Mouse (Mus musculus): ENCODE data around the gene St3gal5. TPM values are rescaled to one million over a fixed set of nuclear protein-coding genes. Genes with fewer than 3 reads are reported as not detected.
A peak's percentile ranks its signal among the peaks of the same experiment; 100 is the strongest.

The St3gal5 gene
- polyA plus RNA-seq, 1 experiment from 2014 or later, result 29.6 TPM

DNA sequence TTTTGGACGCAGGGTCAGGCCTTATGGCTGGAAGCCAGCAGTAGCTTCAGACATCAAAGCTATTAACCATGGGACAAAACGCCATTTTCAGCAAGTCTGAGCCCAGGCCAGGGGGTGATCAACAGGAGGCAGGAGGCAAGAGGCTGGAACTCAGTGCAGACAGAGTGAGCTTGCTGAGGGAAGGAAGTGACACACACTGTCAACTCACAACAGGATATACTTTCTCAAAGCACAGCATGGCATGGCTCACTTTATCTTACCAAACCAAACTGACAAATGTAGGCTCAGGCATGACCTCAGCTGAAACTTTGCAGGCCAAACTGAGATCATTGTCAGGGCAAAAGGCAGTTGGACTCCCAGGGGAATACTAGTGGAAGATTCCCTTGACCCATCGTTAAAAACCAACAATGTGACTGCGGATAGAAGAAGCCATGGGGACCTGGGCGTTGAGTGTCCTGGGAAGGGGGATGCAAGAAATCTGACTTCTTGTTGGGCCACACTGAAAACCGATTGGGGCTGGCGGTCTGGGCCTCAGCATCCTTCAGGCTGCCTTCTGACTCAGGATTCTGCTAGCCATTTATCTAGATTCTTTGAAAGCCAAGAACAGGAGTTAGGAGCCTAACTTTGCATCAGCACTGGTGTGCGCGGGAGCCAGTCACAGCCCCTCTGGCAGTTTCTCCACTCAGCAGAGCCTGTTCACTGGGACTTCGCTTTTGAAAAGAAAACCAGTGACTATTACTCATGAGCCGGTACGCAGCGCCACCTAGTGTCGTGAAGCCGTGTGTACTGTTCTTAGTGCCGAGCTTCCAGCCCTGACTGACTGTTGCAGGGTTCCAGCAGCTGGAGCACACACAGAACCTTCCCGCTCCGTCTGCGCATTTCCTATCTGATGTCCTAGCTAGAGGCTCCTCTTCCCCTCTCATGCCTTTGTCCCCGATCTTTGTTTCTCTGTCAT, 67.2 kb downstream of the St3gal5 start:
- Histone ChIP-seq H3K9me3 (no peaks in the 10 kb centered on the region), H3K4me1 (replicated peaks) (no peaks in the 10 kb centered on the region; the same call in 1 of the 2 replicates), H3K36me3 (no peaks in the 10 kb centered on the region), H3K27ac (no peak overlapping the region), H3K4me2 (no peak overlapping the region; the same call in 1 of the 2 replicates), H3K9ac (replicated peaks) (no peak overlapping the region), H3K4me3 (replicated peaks) (no peak overlapping the region), H3K27me3 (no peaks in the 10 kb centered on the region)
- peak; percentile 67; the same call in 1 of the 2 replicates for ATAC-seq (ENCODE audit: insufficient number of reproducible peaks, insufficient read depth, low FRiP score, low TSS enrichment, low read depth)
- 24% methylated on average over 20 of the region's 20 CpGs for WGBS

DNA sequence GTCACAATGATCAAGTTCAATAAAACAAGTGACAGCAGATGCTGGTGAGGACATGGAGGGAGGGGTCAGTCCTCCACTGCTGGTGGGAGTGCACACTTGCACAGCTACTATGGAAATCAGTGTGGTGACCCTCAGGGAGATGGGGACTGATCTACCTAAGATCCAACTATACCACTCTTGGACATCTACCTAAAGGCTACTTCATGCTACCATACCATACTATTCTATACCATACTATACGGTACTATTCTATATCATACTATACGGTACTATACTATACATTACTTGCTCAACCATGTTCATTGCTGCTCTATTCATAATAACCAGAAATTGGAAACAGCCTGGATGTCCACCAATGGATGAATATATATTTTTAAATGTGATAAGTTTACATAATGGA, 68.5 kb downstream of the St3gal5 start:
- H3K36me3 ChIP-seq, result no peaks in the 10 kb centered on the region
- ATAC-seq (ENCODE audit: insufficient number of reproducible peaks, insufficient read depth, low FRiP score, low TSS enrichment, low read depth), result no peak
- no peaks in the 10 kb centered on the region for H3K9me3 ChIP-seq
- no peak overlapping the region for H3K4me3 ChIP-seq (replicated peaks)
- no peak overlapping the region for H3K4me2 ChIP-seq
- H3K4me1 ChIP-seq (replicated peaks), result no peaks in the 10 kb centered on the region; the same call in 1 of the 2 replicates
- no peaks in the 10 kb centered on the region for H3K27me3 ChIP-seq
- no peak overlapping the region for H3K27ac ChIP-seq
- 36% methylated on average over 2 of the region's 2 CpGs for WGBS
- H3K9ac ChIP-seq (replicated peaks), result no peak overlapping the region

DNA sequence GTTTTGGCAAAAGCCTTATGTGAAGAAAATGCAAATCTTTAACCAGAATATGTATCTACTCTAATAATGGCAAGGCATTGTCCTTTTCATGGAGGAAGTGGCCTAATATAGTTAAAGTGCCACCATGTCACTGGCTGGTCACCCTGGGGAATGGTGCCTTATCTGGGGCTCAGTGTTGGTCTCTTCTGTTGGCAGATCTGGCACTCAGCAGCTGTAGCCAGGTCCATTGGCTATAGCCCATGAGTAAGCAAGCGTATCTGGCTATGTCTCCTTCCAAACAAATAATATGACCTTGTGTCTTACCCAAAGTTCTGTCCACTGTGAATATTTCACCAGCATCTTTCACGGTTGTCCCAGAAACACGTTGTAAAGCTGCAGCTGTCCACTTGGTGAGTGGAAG, 74.0 kb downstream of the St3gal5 start:
- Histone ChIP-seq H3K27ac (no peak overlapping the region), H3K9me3 (no peaks in the 10 kb centered on the region), H3K27me3 (no peaks in the 10 kb centered on the region), H3K36me3 (no peaks in the 10 kb centered on the region), H3K4me2 (no peak overlapping the region), H3K4me3 (replicated peaks) (no peak overlapping the region), H3K9ac (replicated peaks) (no peak overlapping the region), H3K4me1 (replicated peaks) (no peaks in the 10 kb centered on the region)
- ATAC-seq (ENCODE audit: insufficient number of reproducible peaks, insufficient read depth, low FRiP score, low TSS enrichment, low read depth), result no peak
- WGBS, result 84% methylated on average over 3 of the region's 3 CpGs

DNA sequence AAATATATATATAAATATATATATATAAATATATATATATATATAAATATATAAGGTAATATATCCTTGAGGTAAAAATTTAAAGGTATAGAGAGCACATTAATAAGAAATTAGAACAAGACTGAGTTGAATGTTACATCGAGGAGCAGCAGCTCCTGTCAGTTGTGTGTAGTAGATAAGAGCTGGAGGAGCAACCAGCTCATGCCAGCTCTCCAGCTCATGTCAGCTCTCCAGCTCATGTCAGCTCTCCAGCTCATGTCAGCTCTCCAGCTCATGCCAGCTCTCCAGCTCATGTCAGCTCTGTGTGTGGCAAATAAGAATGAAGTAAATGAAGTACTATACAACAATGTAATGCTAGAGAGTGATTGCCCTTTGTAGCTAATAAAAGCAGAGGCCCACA, 76.0 kb downstream of the St3gal5 start:
- no peaks in the 10 kb centered on the region for H3K36me3 ChIP-seq
- ATAC-seq (ENCODE audit: insufficient number of reproducible peaks, insufficient read depth, low FRiP score, low TSS enrichment, low read depth), result no peak
- H3K9ac ChIP-seq (replicated peaks), result no peak overlapping the region
- H3K4me1 ChIP-seq (replicated peaks), result no peaks in the 10 kb centered on the region
- H3K4me3 ChIP-seq (replicated peaks), result no peak overlapping the region
- H3K27ac ChIP-seq, result no peak overlapping the region
- H3K27me3 ChIP-seq, result no peaks in the 10 kb centered on the region
- H3K9me3 ChIP-seq, result no peaks in the 10 kb centered on the region
- no peak overlapping the region for H3K4me2 ChIP-seq
- WGBS, result 95% methylated on average over 1 of the region's 1 CpGs

DNA sequence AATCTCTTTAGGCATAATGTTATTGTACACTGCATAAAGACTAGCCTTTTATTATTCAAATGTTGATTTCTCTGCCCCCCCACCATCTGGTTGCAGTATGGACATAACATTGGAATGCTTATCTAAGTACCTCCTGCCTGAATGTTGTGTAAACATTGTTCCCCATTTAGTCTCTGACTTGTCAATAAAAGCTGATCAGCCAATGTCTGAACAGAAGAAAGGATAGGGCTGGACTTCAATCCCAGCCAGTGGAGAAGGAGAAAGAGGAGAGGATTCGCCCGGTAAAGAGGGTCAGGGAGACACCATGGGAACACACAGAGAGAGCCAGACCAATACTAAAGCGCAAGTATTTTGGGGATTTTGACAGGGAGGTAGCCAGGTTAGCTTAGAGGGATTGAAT, 78.0 kb downstream of the St3gal5 start:
- H3K4me3 ChIP-seq (replicated peaks), result no peak overlapping the region
- 58% methylated on average over 3 of the region's 3 CpGs for WGBS
- no peak overlapping the region for H3K4me2 ChIP-seq
- no peaks in the 10 kb centered on the region for H3K36me3 ChIP-seq
- H3K27ac ChIP-seq, result no peak overlapping the region
- H3K9ac ChIP-seq (replicated peaks), result no peak overlapping the region
- no peak for ATAC-seq (ENCODE audit: insufficient number of reproducible peaks, insufficient read depth, low FRiP score, low TSS enrichment, low read depth)
- no peaks in the 10 kb centered on the region for H3K27me3 ChIP-seq
- no peaks in the 10 kb centered on the region for H3K9me3 ChIP-seq
- no peaks in the 10 kb centered on the region for H3K4me1 ChIP-seq (replicated peaks)

DNA sequence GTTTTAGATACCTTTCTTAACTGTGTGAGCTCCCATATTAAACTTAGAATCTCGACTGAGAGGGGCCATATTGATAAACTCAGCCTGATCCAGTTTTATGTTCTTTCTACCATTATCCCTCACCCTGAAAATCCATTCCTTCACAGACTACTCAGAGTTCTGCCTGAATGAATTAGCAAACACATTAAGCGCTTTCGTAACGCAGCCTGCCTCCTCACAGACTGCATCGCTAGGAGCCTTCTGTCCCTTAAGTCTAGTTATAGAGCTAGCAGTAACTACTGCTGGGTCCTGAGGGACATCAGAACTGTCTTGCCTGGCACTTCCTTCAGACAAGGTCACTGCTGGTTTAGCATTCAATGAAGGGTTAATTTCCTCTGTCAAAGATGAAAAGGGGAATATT, 78.6 kb downstream of the St3gal5 start:
- 82% methylated on average over 5 of the region's 5 CpGs for WGBS
- H3K36me3 ChIP-seq, result no peaks in the 10 kb centered on the region
- H3K4me2 ChIP-seq, result no peak overlapping the region
- no peaks in the 10 kb centered on the region for H3K27me3 ChIP-seq
- H3K27ac ChIP-seq, result no peak overlapping the region
- no peak overlapping the region for H3K4me3 ChIP-seq (replicated peaks)
- H3K9me3 ChIP-seq, result no peaks in the 10 kb centered on the region
- no peak overlapping the region for H3K9ac ChIP-seq (replicated peaks)
- ATAC-seq (ENCODE audit: insufficient number of reproducible peaks, insufficient read depth, low FRiP score, low TSS enrichment, low read depth), result no peak
- no peaks in the 10 kb centered on the region for H3K4me1 ChIP-seq (replicated peaks)

DNA sequence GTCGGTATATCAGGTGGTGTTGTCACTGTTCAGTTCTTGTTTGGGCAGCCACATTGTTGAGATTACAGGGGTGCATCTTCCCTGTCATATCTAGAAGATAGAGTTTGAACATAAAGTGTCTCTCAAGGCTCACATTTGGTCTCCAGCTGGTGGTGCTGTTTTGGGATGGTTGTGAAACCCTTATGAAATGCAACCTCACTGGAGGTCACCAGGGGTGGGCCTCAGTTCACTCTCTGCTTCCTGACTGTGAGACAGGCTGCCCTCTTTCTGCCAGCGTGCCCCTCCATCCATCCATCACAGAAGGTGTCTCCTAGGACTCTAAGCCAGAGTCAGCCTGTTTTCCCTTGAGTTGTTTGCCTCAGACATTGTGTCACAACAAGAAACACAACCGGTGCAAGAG, 80.0 kb downstream of the St3gal5 start:
- Histone ChIP-seq H3K4me2 (no peak overlapping the region), H3K36me3 (no peaks in the 10 kb centered on the region), H3K4me1 (replicated peaks) (no peaks in the 10 kb centered on the region), H3K9me3 (no peaks in the 10 kb centered on the region), H3K9ac (replicated peaks) (no peak overlapping the region), H3K27me3 (no peaks in the 10 kb centered on the region), H3K27ac (no peak overlapping the region), H3K4me3 (replicated peaks) (no peak overlapping the region)
- WGBS, result 69% methylated on average over 3 of the region's 3 CpGs
- no peak for ATAC-seq (ENCODE audit: insufficient number of reproducible peaks, insufficient read depth, low FRiP score, low TSS enrichment, low read depth)

DNA sequence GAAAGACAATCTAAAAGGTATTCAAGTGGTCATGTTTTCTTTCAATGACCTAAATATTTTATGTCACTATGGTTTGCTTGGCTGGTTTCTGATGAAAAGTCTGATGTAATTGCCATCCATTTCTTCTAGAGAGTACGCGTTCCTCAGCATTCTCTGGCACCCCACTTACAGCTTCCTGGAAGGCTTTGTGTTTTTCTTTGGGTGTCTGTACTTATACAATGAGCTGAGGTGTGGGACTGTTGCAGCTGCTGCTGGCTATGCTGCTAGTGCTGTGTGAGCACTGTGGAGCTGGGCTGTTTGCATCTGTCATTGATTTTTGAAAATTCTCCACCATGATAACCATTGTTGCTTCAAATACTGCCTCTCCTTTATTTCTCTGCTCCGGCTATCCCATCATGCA, 81.6 kb downstream of the St3gal5 start:
- no peaks in the 10 kb centered on the region for H3K4me1 ChIP-seq (replicated peaks)
- no peaks in the 10 kb centered on the region for H3K36me3 ChIP-seq
- H3K9me3 ChIP-seq, result no peaks in the 10 kb centered on the region
- H3K4me2 ChIP-seq, result no peak overlapping the region
- H3K27me3 ChIP-seq, result no peaks in the 10 kb centered on the region
- H3K4me3 ChIP-seq (replicated peaks), result no peak overlapping the region
- WGBS, result 93% methylated on average over 3 of the region's 3 CpGs
- H3K9ac ChIP-seq (replicated peaks), result no peak overlapping the region
- ATAC-seq (ENCODE audit: insufficient number of reproducible peaks, insufficient read depth, low FRiP score, low TSS enrichment, low read depth), result no peak
- H3K27ac ChIP-seq, result no peak overlapping the region

DNA sequence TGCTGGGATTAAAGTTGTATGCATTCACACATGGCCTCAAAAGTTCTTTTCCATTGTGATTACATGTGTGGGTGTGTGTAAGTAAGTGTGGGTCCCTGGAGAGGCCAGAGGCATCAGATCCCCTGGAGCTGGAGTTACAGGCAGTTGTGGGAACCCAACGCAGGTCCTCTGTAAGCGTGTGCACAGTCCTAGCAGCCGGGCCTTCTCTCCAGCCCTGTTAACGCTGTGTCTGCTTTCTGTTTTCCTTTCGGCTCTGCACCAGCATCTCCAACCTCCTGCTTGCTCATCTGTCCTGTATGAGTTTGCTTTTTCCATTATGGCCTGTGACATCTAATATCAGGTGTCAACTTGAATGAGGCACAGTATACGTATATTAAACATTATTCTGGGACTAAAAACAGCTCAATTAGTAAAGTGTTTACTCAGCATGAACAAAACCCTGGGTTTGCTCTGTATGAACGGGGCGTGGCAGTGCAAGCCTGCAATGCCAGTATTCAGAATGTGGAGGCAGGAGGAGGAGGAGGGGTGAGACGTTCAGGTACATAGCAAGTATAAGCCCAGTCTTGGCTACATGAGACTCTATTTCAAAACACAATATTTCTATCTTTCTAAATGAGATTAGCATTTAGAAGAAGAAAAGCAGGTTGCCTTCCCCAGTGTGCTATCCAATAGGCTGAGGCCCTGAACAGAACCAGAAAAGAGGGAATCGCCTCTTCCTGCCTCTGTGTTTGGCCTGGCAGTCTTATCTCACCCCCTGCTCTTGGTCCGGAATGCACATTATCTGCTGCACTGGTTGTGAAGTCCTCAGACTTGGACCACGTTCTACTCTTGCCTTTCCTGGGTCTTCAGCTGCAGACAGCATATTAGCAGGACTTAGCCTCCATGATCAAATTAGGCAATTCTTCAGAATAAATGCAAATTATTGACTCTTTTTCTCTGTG, 82.4 kb downstream of the St3gal5 start:
- Histone ChIP-seq H3K4me3 (replicated peaks) (no peak overlapping the region), H3K27me3 (no peaks in the 10 kb centered on the region), H3K4me1 (replicated peaks) (no peaks in the 10 kb centered on the region), H3K27ac (no peak overlapping the region), H3K36me3 (no peaks in the 10 kb centered on the region), H3K4me2 (no peak overlapping the region), H3K9me3 (no peaks in the 10 kb centered on the region), H3K9ac (replicated peaks) (no peak overlapping the region)
- 82% methylated on average over 12 of the region's 12 CpGs for WGBS
- ATAC-seq (ENCODE audit: insufficient number of reproducible peaks, insufficient read depth, low FRiP score, low TSS enrichment, low read depth), result no peak

DNA sequence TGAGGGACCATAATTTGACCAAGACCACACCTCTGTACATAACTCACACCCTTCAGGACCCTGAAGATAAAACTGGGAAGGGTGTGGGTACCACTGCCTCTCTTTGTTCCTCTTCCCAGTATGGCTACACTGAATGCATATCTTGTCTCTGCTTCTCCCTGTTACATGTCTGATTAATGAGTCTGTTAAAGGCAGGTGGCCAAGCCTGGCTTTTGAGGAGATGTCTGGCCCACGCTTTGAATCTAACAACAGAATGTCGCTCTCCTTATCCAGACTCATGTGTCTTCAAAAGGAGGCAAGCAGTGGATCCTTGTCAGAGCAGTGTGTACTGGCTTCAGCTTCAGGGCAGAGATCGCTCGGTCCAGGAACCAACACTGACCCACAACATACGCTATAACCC, 87.2 kb downstream of the St3gal5 start:
- Histone ChIP-seq H3K27me3 (no peaks in the 10 kb centered on the region), H3K9ac (replicated peaks) (no peak overlapping the region), H3K4me3 (replicated peaks) (no peak overlapping the region), H3K9me3 (no peaks in the 10 kb centered on the region), H3K4me1 (replicated peaks) (peaks cover 33% of the 10 kb centered on the region), H3K4me2 (no peak overlapping the region), H3K36me3 (no peaks in the 10 kb centered on the region), H3K27ac (no peak overlapping the region)
- ATAC-seq (ENCODE audit: insufficient number of reproducible peaks, insufficient read depth, low FRiP score, low TSS enrichment, low read depth), result no peak
- WGBS, result 86% methylated on average over 5 of the region's 5 CpGs

DNA sequence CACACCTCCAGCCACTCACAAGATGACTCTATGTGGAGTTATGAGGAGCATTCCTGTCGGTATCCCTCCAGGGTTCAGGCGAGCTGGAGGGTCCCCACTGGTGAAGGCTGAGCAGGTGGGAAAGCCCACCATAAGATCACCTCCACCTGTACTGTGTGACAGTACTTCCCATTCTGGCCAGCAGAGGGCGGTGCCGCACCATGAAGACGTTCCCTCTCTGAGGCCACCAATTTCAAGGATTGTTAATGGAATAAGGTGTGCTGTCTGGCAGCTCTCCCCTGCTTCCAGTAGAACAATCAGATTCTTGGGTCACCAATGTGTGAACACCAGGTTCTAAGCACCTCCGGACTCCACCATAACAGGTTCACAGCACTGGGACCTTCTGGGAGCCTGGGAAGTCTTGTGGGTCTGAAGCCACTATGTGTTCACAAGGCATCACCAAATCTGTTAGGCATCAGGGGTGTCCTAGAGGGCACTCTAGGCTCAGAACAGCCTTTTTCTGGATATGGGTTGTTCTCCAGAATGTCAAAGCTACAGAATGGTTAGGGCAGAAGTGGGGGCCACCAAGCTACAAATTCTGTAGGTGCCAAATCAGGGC, 88.6 kb downstream of the St3gal5 start:
- H3K4me1 ChIP-seq (replicated peaks), result peaks cover 47% of the 10 kb centered on the region
- no peaks in the 10 kb centered on the region for H3K27me3 ChIP-seq
- peak; percentile 49 for ATAC-seq (ENCODE audit: insufficient number of reproducible peaks, insufficient read depth, low FRiP score, low TSS enrichment, low read depth)
- no peaks in the 10 kb centered on the region for H3K36me3 ChIP-seq
- no peak overlapping the region for H3K4me3 ChIP-seq (replicated peaks)
- H3K27ac ChIP-seq, result no peak overlapping the region
- no peaks in the 10 kb centered on the region for H3K9me3 ChIP-seq
- no peak overlapping the region for H3K9ac ChIP-seq (replicated peaks)
- WGBS, result 2% methylated on average over 6 of the region's 6 CpGs
- no peak overlapping the region for H3K4me2 ChIP-seq
